Mouse (Mus musculus): Measurements from ENCODE around the gene Cox6a1.

- TF ChIP-seq CTCF (IDR thresholded peaks at IDR 0.05; ENCODE audit: extremely low read depth, insufficient read depth, low read length), result no peak
- TF ChIP-seq POLR2A (IDR thresholded peaks at IDR 0.05; ENCODE audit: extremely low read depth, insufficient read depth, low read length), result no peak
These were observed 35.2 kb downstream of the Cox6a1 start for GRCm38 (mm10) chr5:115313668-115313943.

Data from cortical plate, adult 2 months (tissue).